9 mouse cellular contexts compared by ENCODE assay signal in genomic region chr11:80811156-80811555, GRCm38 (mm10). TPM values are rescaled to one million over a fixed set of nuclear protein-coding genes. Genes with fewer than 3 reads are reported as not detected.
DNase-seq lines count a peak whose midpoint lies in the region; ATAC-seq and TF ChIP-seq lines count a peak whose summit lies in the region.
"Had no signal": no experiment of that assay in that cellular context is flagged by ENCODE, and none has a peak within 500 bp of the region (broad histone marks: within the 10 kb centered on the region; RNA-seq: fewer than 3 reads in every experiment).

No protein-coding gene starts in this region.

- peaks cover 3% of the 10 kb centered on the region; the same call in 1 of the 2 replicates for H3K4me1 ChIP-seq in heart, adult 2 months (ENCODE audit: control insufficient read depth, insufficient read depth, low read length)
- H3K4me1 ChIP-seq in E14TG2a.4 (replicated peaks; ENCODE audit: low read depth, low read length), result peaks cover 54% of the 10 kb centered on the region
- peaks cover 39% of the 10 kb centered on the region for H3K4me1 ChIP-seq in hindbrain, embryonic 10.5 days (replicated peaks)
- peaks cover 14% of the 10 kb centered on the region; the same call in 1 of the 2 replicates for H3K4me1 ChIP-seq in liver, postnatal 0 days (ENCODE audit: insufficient read depth)

- DNase-seq in heart, adult 2 months, result no peak
- DNase-seq in heart, postnatal 36 days, result no peak
- no peak for DNase-seq in hindbrain, embryonic 10.5 days (ENCODE audit: low spot score)
- DNase-seq in liver, postnatal 0 days, result no peak
- no peak for DNase-seq in c-Kit-positive CD71-positive TER-119-positive erythroid progenitor cells, embryonic 14.5 days (ENCODE audit: low spot score)
- no peak for DNase-seq in gastrocnemius, adult 18-20 months (ENCODE audit: low spot score)
- DNase-seq in frontal cortex, postnatal 36 days (ENCODE audit: low spot score in 2 of 2), result no peak
- DNase-seq: adrenal gland, adult 2 months had no signal

- intact Hi-C loops in heart, adult 2 months (cut with DNase I), result loop anchor here (10.0 kb wide), 1 partner anchor 196 kb away; no protein-coding TSS in a partner anchor
- intact Hi-C loops in heart, postnatal 36 days (cut with DNase I), result no loop called here

- H3K27me3 ChIP-seq in heart, adult 2 months (ENCODE audit: control insufficient read depth, insufficient read depth, low read length), result no peaks in the 10 kb centered on the region
- peaks cover 26% of the 10 kb centered on the region for H3K27me3 ChIP-seq in E14TG2a.4 (ENCODE audit: insufficient read depth, low read length)
- peaks cover 12% of the 10 kb centered on the region; the same call in 1 of the 2 replicates for H3K27me3 ChIP-seq in hindbrain, embryonic 10.5 days (ENCODE audit: insufficient read depth, poor library complexity, severe bottlenecking)
- 0 out of 2 replicates have a peak, but pooled peaks cover 17% of the 10 kb centered on the region for H3K27me3 ChIP-seq in liver, postnatal 0 days (ENCODE audit: insufficient read depth, low read length)

- ATAC-seq in liver, postnatal 0 days, result no peak

- H3K79me2 ChIP-seq in heart, adult 2 months (replicated peaks; ENCODE audit: control insufficient read depth, insufficient read depth, low read length), result no peaks in the 10 kb centered on the region

- TF ChIP-seq POLR2A in heart, adult 2 months (IDR thresholded peaks at IDR 0.05; ENCODE audit: insufficient read depth, low read depth, low read length), result no peak

- no peak overlapping the region; the same call in 1 of the 2 replicates for H3K27ac ChIP-seq in heart, adult 2 months
- H3K27ac ChIP-seq in hindbrain, embryonic 10.5 days, result peak overlapping the region; percentile 96
- no peak overlapping the region for H3K27ac ChIP-seq in liver, postnatal 0 days (ENCODE audit: low read depth)

- H3K9ac ChIP-seq in heart, adult 2 months (ENCODE audit: low read depth, low read length), result no peak overlapping the region
- no peak overlapping the region for H3K9ac ChIP-seq in liver, postnatal 0 days (replicated peaks)

- peak overlapping the region; percentile 89 for H3K4me2 ChIP-seq in liver, postnatal 0 days (ENCODE audit: low read depth, low read length)

- peak overlapping the region; percentile 62 for H3K4me3 ChIP-seq in heart, adult 2 months
- peak overlapping the region; percentile 74; the same call in 1 of the 2 replicates for H3K4me3 ChIP-seq in E14TG2a.4 (replicated peaks; ENCODE audit: low read length)
- peak overlapping the region; percentile 72 for H3K4me3 ChIP-seq in hindbrain, embryonic 10.5 days
- peak overlapping the region; percentile 59; the same call in 1 of the 2 replicates for H3K4me3 ChIP-seq in liver, postnatal 0 days (ENCODE audit: low read depth, low read length)

- no peak for TF ChIP-seq CTCF in heart, adult 2 months (IDR thresholded peaks at IDR 0.05)
- TF ChIP-seq CTCF in E14TG2a.4 (conservative IDR thresholded peaks at IDR 0.05; ENCODE audit: low read length), result no peak
- TF ChIP-seq CTCF in liver, postnatal 0 days (IDR thresholded peaks at IDR 0.05; ENCODE audit: low read depth), result no peak

- H3K9me3 ChIP-seq in E14TG2a.4 (ENCODE audit: low read length), result no peaks in the 10 kb centered on the region
- H3K9me3 ChIP-seq in hindbrain, embryonic 10.5 days, result no peaks in the 10 kb centered on the region
- no peaks in the 10 kb centered on the region for H3K9me3 ChIP-seq in liver, postnatal 0 days (ENCODE audit: low read length)

- TF ChIP-seq EP300 in heart, adult 2 months (IDR thresholded peaks at IDR 0.05; ENCODE audit: insufficient read depth, low read depth, low read length), result no peak
- TF ChIP-seq EP300 in liver, postnatal 0 days (IDR thresholded peaks at IDR 0.05; ENCODE audit: low read depth), result no peak

- WGBS in heart, adult 2 months, result 33% methylated on average over 5 of the region's 5 CpGs
- 28% methylated on average over 5 of the region's 5 CpGs for WGBS in hindbrain, embryonic 10.5 days
- 37% methylated on average over 5 of the region's 5 CpGs for WGBS in liver, postnatal 0 days (ENCODE audit: insufficient replicate concordance)

- no peaks in the 10 kb centered on the region for H3K36me3 ChIP-seq in heart, adult 2 months (ENCODE audit: control insufficient read depth, insufficient read depth, low read length)
- peaks cover 24% of the 10 kb centered on the region for H3K36me3 ChIP-seq in E14TG2a.4 (ENCODE audit: insufficient read depth, low read length)
- H3K36me3 ChIP-seq in hindbrain, embryonic 10.5 days, result peaks cover 40% of the 10 kb centered on the region
- H3K36me3 ChIP-seq in liver, postnatal 0 days (replicated peaks; ENCODE audit: insufficient read depth, low read length), result no peaks in the 10 kb centered on the region

RNA-seq across cellular contexts. Expression of gene Tmem98, which starts 1.2 kb away (rescaled TPM):
- 10 to 100 TPM; 11.2 to 12.8 TPM for total RNA-seq in heart, adult 2 months (2021)
- polyA plus RNA-seq in heart, adult 2 months (2012; rRNA removed), result 29.3 and 34.9 TPM in 2 replicates
- total RNA-seq in heart, postnatal 36 days (2021), result 10 to 100 TPM; 14.9 to 18.3 TPM
- polyA plus RNA-seq in hindbrain, embryonic 10.5 days (2016; fragmentation: Nextera tagmentation; extraction: Ambion mirVana), result 81.7 and 86.2 TPM in 2 replicates
- 19.7 and 21.5 TPM in 2 replicates for polyA plus RNA-seq in liver, postnatal 0 days (2015; fragmentation: Nextera tagmentation; extraction: Ambion mirVana)
- under 1 TPM; 0.71 to 0.78 TPM for total RNA-seq in gastrocnemius, adult 18-20 months (2021)

RNA-seq across cellular contexts. Expression of gene Myo1d, which starts 31.3 kb away (rescaled TPM):
- total RNA-seq in heart, adult 2 months (2021), result 1 to 10 TPM; 8.2 to 10.0 TPM
- 9.3 and 10.1 TPM in 2 replicates for polyA plus RNA-seq in heart, adult 2 months (2012; rRNA removed)
- total RNA-seq in heart, postnatal 36 days (2021), result 10 to 100 TPM in 1 of 2 experiments, 1 to 10 TPM in 1; 9.4 to 10.2 TPM
- polyA plus RNA-seq in hindbrain, embryonic 10.5 days (2016; fragmentation: Nextera tagmentation; extraction: Ambion mirVana), result 2.4 and 2.6 TPM in 2 replicates
- polyA plus RNA-seq in liver, postnatal 0 days (2015; fragmentation: Nextera tagmentation; extraction: Ambion mirVana), result 4.5 and 4.6 TPM in 2 replicates
- total RNA-seq in gastrocnemius, adult 18-20 months (2021), result 1 to 10 TPM; 2.7 to 4.2 TPM

RNA-seq across cellular contexts. Expression of gene Spaca3, which starts 47.0 kb away (rescaled TPM):
- not detected for total RNA-seq in heart, adult 2 months (2021)
- polyA plus RNA-seq in heart, adult 2 months (2012; rRNA removed), result 0.29 TPM in 1 of 2 replicates, not detected in the other
- not detected for total RNA-seq in heart, postnatal 36 days (2021)
- polyA plus RNA-seq in hindbrain, embryonic 10.5 days (2016; fragmentation: Nextera tagmentation; extraction: Ambion mirVana), result not detected in 2 replicates
- not detected in 2 replicates for polyA plus RNA-seq in liver, postnatal 0 days (2015; fragmentation: Nextera tagmentation; extraction: Ambion mirVana)
- not detected for total RNA-seq in gastrocnemius, adult 18-20 months (2021)
- total RNA-seq: adrenal gland, adult 2 months had no signal
- polyA plus RNA-seq: adrenal gland, adult 2 months had no signal

Comparison
In these comparisons a context has a peak if more than half of its experiments do, and no peak if none do; other contexts are left out.
1. RNA of gene Tmem98, which starts 1.2 kb away (total RNA-seq): 14.9 to 18.3 TPM in heart, postnatal 36 days and 11.2 to 12.8 TPM in heart, adult 2 months; 0.71 to 0.78 TPM in gastrocnemius, adult 18-20 months; every median in the first group is over 4 times any median in the second.
2. Peak in every context shown above with its lines, with median percentiles within 50 percentile points of each other: H3K4me3 ChIP-seq.